Mouse (Mus musculus): ENCODE data around the gene Slc25a22.

DNA sequence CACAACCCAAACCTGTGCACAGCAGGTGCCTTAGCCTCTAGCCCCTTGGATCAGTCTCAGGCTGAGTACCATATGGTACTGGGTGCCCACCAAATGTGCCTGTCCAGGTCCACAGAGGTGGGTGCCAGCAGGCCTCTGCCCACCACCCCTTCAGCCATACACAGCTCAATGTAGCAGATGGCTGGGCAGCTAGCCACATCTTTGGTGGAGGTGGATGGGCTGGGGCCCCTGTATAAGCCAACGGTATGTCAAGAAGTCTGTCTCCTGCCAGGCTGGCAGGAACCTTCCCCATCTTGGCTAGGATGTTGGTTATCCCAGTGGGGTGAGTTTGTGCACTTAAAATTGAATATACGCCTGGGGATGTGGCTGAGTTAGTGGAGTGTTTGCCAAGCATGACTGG is 47.9 kb upstream of the Slc25a22 start:
- TF ChIP-seq CTCF (IDR thresholded peaks at IDR 0.05; ENCODE audit: low read depth) = no peak
- TF ChIP-seq EP300 (optimal IDR thresholded peaks at IDR 0.05) = no peak

Data from stomach, postnatal 0 days (tissue).